Mouse (Mus musculus): ENCODE measurements around the gene Calhm1. TPM values are rescaled to one million over a fixed set of nuclear protein-coding genes. Genes with fewer than 3 reads are reported as not detected.

Gene Calhm1
- total and polyA plus RNA-seq, 3 experiments = 0.06 TPM; not detected in 2

DNA sequence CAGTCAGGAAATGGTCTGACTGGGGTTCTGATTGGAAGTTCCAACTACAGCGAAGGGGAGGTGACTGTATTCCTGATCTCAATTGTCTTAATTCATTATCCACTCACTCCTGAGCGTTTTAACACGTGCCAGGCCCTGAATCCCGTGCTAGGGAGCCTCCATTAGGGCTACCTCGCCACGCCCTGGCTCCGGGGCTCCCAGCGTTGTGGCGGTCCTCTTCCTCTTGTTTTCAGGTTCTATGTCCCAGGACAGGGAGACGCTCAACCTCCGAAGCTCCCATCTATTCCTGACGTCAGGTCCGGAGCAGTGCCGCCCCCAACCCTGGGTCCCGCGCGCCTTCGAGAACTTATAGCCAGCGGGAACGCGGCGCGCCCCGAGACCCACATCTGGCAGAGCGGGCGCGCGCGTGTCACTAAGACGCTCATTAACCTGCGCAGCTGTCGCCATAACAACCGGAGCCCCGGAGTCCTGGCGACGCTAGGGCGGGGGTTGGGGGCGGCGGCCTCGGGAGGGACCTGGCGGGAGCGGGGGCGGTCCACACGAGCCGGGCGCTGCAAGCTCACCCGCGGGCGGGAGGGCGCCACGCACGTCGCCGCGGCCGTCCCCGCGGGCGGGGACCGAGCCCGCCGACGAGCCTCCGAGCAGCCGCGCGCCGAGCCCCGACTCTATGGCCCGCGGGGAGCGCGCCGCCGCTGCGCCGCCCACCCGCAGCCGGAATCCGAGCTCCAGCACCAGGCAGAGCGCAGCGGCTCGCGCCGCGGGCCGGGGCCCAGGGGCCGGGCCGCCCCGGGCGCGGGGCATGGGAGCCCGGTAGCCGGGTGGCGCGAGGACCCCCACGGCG lies 34.6 kb upstream of the Calhm1 start, which contains the start of gene Neurl1a:
TSS of gene Neurl1a (plus strand) at position 390 of the 841 bp plus-strand sequence.
- H3K9me3 ChIP-seq (replicated peaks; ENCODE audit: insufficient read depth, low read length) = no peaks in the 10 kb centered on the region
- TF ChIP-seq POLR2A (IDR thresholded peaks at IDR 0.05; ENCODE audit: control insufficient read depth in 1 of 2, insufficient read depth in 1 of 2, low read depth in 1 of 2, low read length in 2 of 2, poor library complexity in 1 of 2) = no peak
- no peak for TF ChIP-seq UBTF (IDR thresholded peaks at IDR 0.05; ENCODE audit: borderline replicate concordance, insufficient read depth, low read depth, low read length)
- TF ChIP-seq CHD2 (IDR thresholded peaks at IDR 0.05; ENCODE audit: low read length) = no peak
- TF ChIP-seq TAL1 (IDR thresholded peaks at IDR 0.05; ENCODE audit: low read length) = no peak
- no peak for TF ChIP-seq MAFK (IDR thresholded peaks at IDR 0.05; ENCODE audit: borderline replicate concordance, low read depth, low read length)
- no peak for TF ChIP-seq SIN3A (IDR thresholded peaks at IDR 0.05; ENCODE audit: low read length)
- no peak for TF ChIP-seq MXI1 (IDR thresholded peaks at IDR 0.05; ENCODE audit: low read depth, low read length)
- TF ChIP-seq USF2 (IDR thresholded peaks at IDR 0.05; ENCODE audit: borderline replicate concordance in 1 of 2, insufficient read depth in 1 of 2, low read depth in 1 of 2, low read length in 2 of 2) = no peak
- no peak for TF ChIP-seq RCOR1 (IDR thresholded peaks at IDR 0.05; ENCODE audit: low read depth, low read length)
- TF ChIP-seq EP300 (IDR thresholded peaks at IDR 0.05; ENCODE audit: low read depth in 1 of 2, low read length in 2 of 2) = no peak
- TF ChIP-seq CHD1 (IDR thresholded peaks at IDR 0.05; ENCODE audit: low read depth, low read length) = no peak
- TF ChIP-seq NELFE (IDR thresholded peaks at IDR 0.05; ENCODE audit: low read depth, low read length) = no peak
- TF ChIP-seq MAZ (IDR thresholded peaks at IDR 0.05; ENCODE audit: low read depth, low read length) = no peak
- TF ChIP-seq NRF1 (IDR thresholded peaks at IDR 0.05; ENCODE audit: insufficient read depth, low read depth, low read length, poor library complexity, severe bottlenecking) = no peak
- TF ChIP-seq ELF1 (IDR thresholded peaks at IDR 0.05; ENCODE audit: low read depth, low read length) = no peak
- no peak for TF ChIP-seq TCF12 (IDR thresholded peaks at IDR 0.05; ENCODE audit: low read depth, low read length)
- TF ChIP-seq ZC3H11A (IDR thresholded peaks at IDR 0.05; ENCODE audit: low read depth, low read length) = no peak
- no peak for TF ChIP-seq HCFC1 (IDR thresholded peaks at IDR 0.05; ENCODE audit: low read depth, low read length)
- no peak for TF ChIP-seq ETS1 (IDR thresholded peaks at IDR 0.05; ENCODE audit: low read depth, low read length)
- H3K79me2 ChIP-seq (ENCODE audit: control insufficient read depth, insufficient read depth, low read length, poor library complexity) = no peaks in the 10 kb centered on the region
- H3K36me3 ChIP-seq (ENCODE audit: control insufficient read depth in 1 of 2, insufficient read depth in 2 of 2, low read length in 2 of 2) = no peaks in the 10 kb centered on the region
- DNase-seq (ENCODE audit: low read depth, low spot score) = no peak
- no peaks in the 10 kb centered on the region for H3K4me1 ChIP-seq (ENCODE audit: control insufficient read depth in 1 of 2, insufficient read depth in 2 of 2, low read length in 2 of 2)
- H3K9ac ChIP-seq (ENCODE audit: control insufficient read depth, low read depth, low read length, poor library complexity, severe bottlenecking) = no peak within 1 kb of the TSS
- H3K27me3 ChIP-seq (ENCODE audit: control insufficient read depth in 1 of 2, insufficient read depth in 2 of 2, low read length in 2 of 2) = peaks cover 0 to 3% of the 10 kb centered on the region in 2 experiments; a peak in 3 of 4 replicates
- H3K27ac ChIP-seq (ENCODE audit: control insufficient read depth, low read depth, low read length) = no peak within 1 kb of the TSS
- no peak within 1 kb of the TSS for H3K4me3 ChIP-seq (ENCODE audit: control insufficient read depth in 1 of 2, insufficient read depth in 1 of 2, low read depth in 2 of 2, low read length in 2 of 2)

Data from MEL (cell line).